Mouse (Mus musculus) urinary bladder, postnatal 0 days (tissue): Measurements from ENCODE around the gene Gm5168. TPM values are rescaled to one million over a fixed set of nuclear protein-coding genes. Genes with fewer than 3 reads are reported as not detected.

Experiments used
- polyA plus RNA-seq: library from polyadenylated mRNA; unstranded; fragments of >200 nt; fragmentation: Nextera tagmentation; extraction: Ambion mirVana; gene quantifications from 2 replicates; pipeline ENCODE4 v1.2.1, GENCODE M21; 2015

Gene Gm5168
- not detected in 2 replicates for polyA plus RNA-seq

GRCm38 (mm10) chrX:26050941-26051340, at the start of gene Gm5168:
Gene Gm5168 (minus strand): TSS chrX:26051041.

Other genes with a start within 250 kb of the Gm5168 start
- not detected in 2 replicates for gene Gm2012, start 180.3 kb upstream of the Gm5168 start, polyA plus RNA-seq